Mouse (Mus musculus) cortical plate, adult 2 months (tissue): Measurements from ENCODE around the gene Gm5767.

Experiments used
- CTCF ChIP-seq: fragments of 200-500 bp; IDR thresholded peaks from 2 replicates; pipeline ENCODE4 v1.5.1; 2011; ENCODE audit warnings: mild to moderate bottlenecking, control low read depth, low read length; ENCODE audit not compliant: insufficient read depth; ENCODE audit errors: extremely low read depth
- POLR2A ChIP-seq: fragments of 200-500 bp; IDR thresholded peaks from 2 replicates; pipeline ENCODE4 v1.6.1; 2011; ENCODE audit warnings: mild to moderate bottlenecking, low read length, control low read depth; ENCODE audit not compliant: insufficient read depth; ENCODE audit errors: extremely low read depth

- no peak for TF ChIP-seq POLR2A
- no peak for TF ChIP-seq CTCF
Observed at GRCm38 (mm10) chr16:8658349-8658748, 22.2 kb upstream of the Gm5767 start.
